Mouse (Mus musculus): ENCODE results near the gene Lhx5.

Lhx5 gene

GRCm38 (mm10) chr5:120432486-120433015 lies 1.1 kb downstream of the Lhx5 start:
- no peak for DNase-seq (ENCODE audit: low spot score)

GRCm38 (mm10) chr5:120433135-120433760 lies 1.7 kb downstream of the Lhx5 start:
- no peak for DNase-seq (ENCODE audit: low spot score)

GRCm38 (mm10) chr5:120434231-120434735 lies 2.8 kb downstream of the Lhx5 start:
- no peak for DNase-seq (ENCODE audit: low spot score)

GRCm38 (mm10) chr5:120435006-120435681 lies 3.6 kb downstream of the Lhx5 start:
- DNase-seq (ENCODE audit: low spot score) = no peak

- DNase-seq (ENCODE audit: low spot score) = no peak
Measured at GRCm38 (mm10) chr5:120435731-120436501, 4.4 kb downstream of the Lhx5 start.

GRCm38 (mm10) chr5:120436885-120437495 lies 5.5 kb downstream of the Lhx5 start:
- no peak for DNase-seq (ENCODE audit: low spot score)

GRCm38 (mm10) chr5:120437539-120437938 lies 6.0 kb downstream of the Lhx5 start:
- DNase-seq (ENCODE audit: low spot score) = no peak

- DNase-seq (ENCODE audit: low spot score) = no peak
Measured at GRCm38 (mm10) chr5:120437986-120438385, 6.5 kb downstream of the Lhx5 start.

- no peak for DNase-seq (ENCODE audit: low spot score)
Measured at GRCm38 (mm10) chr5:120438469-120438868, 7.0 kb downstream of the Lhx5 start.

GRCm38 (mm10) chr5:120438991-120439710 lies 7.7 kb downstream of the Lhx5 start:
- no peak for DNase-seq (ENCODE audit: low spot score)

GRCm38 (mm10) chr5:120439887-120440670 lies 8.6 kb downstream of the Lhx5 start:
- no peak for DNase-seq (ENCODE audit: low spot score)

GRCm38 (mm10) chr5:120440733-120441132 lies 9.2 kb downstream of the Lhx5 start:
- DNase-seq (ENCODE audit: low spot score) = peak; percentile 88

- no peak for DNase-seq (ENCODE audit: low spot score)
Measured at GRCm38 (mm10) chr5:120447305-120447704, 15.8 kb downstream of the Lhx5 start.

- DNase-seq (ENCODE audit: low spot score) = no peak
Measured at GRCm38 (mm10) chr5:120454756-120455337, 23.3 kb downstream of the Lhx5 start.

- DNase-seq (ENCODE audit: low spot score) = no peak
Measured at GRCm38 (mm10) chr5:120456253-120456652, 24.8 kb downstream of the Lhx5 start.

GRCm38 (mm10) chr5:120456841-120457554 lies 25.5 kb downstream of the Lhx5 start:
- DNase-seq (ENCODE audit: low spot score) = no peak

- peak; percentile 68 for DNase-seq (ENCODE audit: low spot score)
Measured at GRCm38 (mm10) chr5:120457628-120458027, 26.1 kb downstream of the Lhx5 start.

- no peak for DNase-seq (ENCODE audit: low spot score)
Measured at GRCm38 (mm10) chr5:120459133-120459532, 27.6 kb downstream of the Lhx5 start.

- DNase-seq (ENCODE audit: low spot score) = no peak
Measured at GRCm38 (mm10) chr5:120461902-120462301, 30.4 kb downstream of the Lhx5 start.

GRCm38 (mm10) chr5:120464321-120464720 lies 32.8 kb downstream of the Lhx5 start:
- no peak for DNase-seq (ENCODE audit: low spot score)
